Mouse (Mus musculus) midbrain, embryonic 12.5 days (tissue): ENCODE data around the gene Zfp992. TPM values are rescaled to one million over a fixed set of nuclear protein-coding genes. Genes with fewer than 3 reads are reported as not detected.
"Not testable (repeated sequence)": the region's sequence is repeated elsewhere in the genome, so short reads cannot be mapped to it uniquely, and the experiment has no call there.

ENCODE experiments used
- ATAC-seq: fragments of 200-750 bp; cut with Nextera tagmentation; 2 replicates; pipeline ENCODE4 v1.8.0; 2017; ENCODE audit warnings: low read depth, moderate TSS enrichment, moderate library complexity; ENCODE audit not compliant: low FRiP score
- H3K27ac ChIP-seq: fragments of 300-500 bp; sonication (generic); replicated peaks from 2 replicates; pipeline ENCODE4 v1.5.1; 2016; ENCODE audit warnings: mild to moderate bottlenecking
- H3K27me3 ChIP-seq: fragments of 300-500 bp; sonication (generic); 2 replicates; pipeline ENCODE4 v1.6.1; 2016; ENCODE audit warnings: mild to moderate bottlenecking
- H3K36me3 ChIP-seq: fragments of 300-500 bp; sonication (generic); 2 replicates; pipeline ENCODE4 v1.6.1; 2016
- H3K4me1 ChIP-seq: fragments of 300-500 bp; sonication (generic); 2 replicates; pipeline ENCODE4 v1.6.1; 2016
- H3K4me2 ChIP-seq: fragments of 300-500 bp; sonication (generic); replicated peaks from 2 replicates; pipeline ENCODE4 v1.6.1; 2016; ENCODE audit warnings: mild to moderate bottlenecking, moderate library complexity
- H3K4me3 ChIP-seq: fragments of 300-500 bp; sonication (generic); 2 replicates; pipeline ENCODE4 v1.5.1; 2016; ENCODE audit warnings: mild to moderate bottlenecking
- H3K9ac ChIP-seq: fragments of 300-500 bp; sonication (generic); replicated peaks from 2 replicates; pipeline ENCODE4 v1.6.1; 2016; ENCODE audit warnings: mild to moderate bottlenecking, moderate library complexity
- H3K9me3 ChIP-seq: fragments of 300-500 bp; sonication (generic); 2 replicates; pipeline ENCODE4 v1.6.1; 2016; ENCODE audit warnings: mild to moderate bottlenecking
- WGBS: fragments of 180-500 bp; shearing (Covaris S2); methylation state at CpG from one replicate; pipeline ENCODE4 v1.1.7; 2016; 5-methylcytosine and 5-hydroxymethylcytosine counted together
- polyA plus RNA-seq: library from polyadenylated mRNA; unstranded; fragments of >200 nt; fragmentation: Nextera tagmentation; extraction: Ambion mirVana; gene quantifications from 2 replicates; pipeline ENCODE4 v1.2.1, GENCODE M21; 2016

The Zfp992 gene
- polyA plus RNA-seq, 1 experiment from 2014 or later = 2.6 TPM

- no peak overlapping the region for H3K4me2 ChIP-seq
- H3K27ac ChIP-seq = no peak overlapping the region
- H3K4me3 ChIP-seq = no peak overlapping the region
- H3K4me1 ChIP-seq = no peaks in the 10 kb centered on the region
- 0 out of 2 replicates have a peak, but pooled peaks cover 2% of the 10 kb centered on the region for H3K36me3 ChIP-seq
- no peaks in the 10 kb centered on the region for H3K27me3 ChIP-seq
- ATAC-seq = peak; percentile 63
- 92% methylated on average over 7 of the region's 7 CpGs for WGBS
- H3K9ac ChIP-seq = no peak overlapping the region
- H3K9me3 ChIP-seq = peaks cover 62% of the 10 kb centered on the region
Observed at GRCm38 (mm10) chr4:146455321-146455721, 6.5 kb downstream of the Zfp992 start.

GRCm38 (mm10) chr4:146456061-146456726 lies 7.4 kb downstream of the Zfp992 start:
- Histone ChIP-seq H3K36me3 (0 out of 2 replicates have a peak, but pooled peaks cover 2% of the 10 kb centered on the region), H3K4me3 (no peak overlapping the region), H3K4me1 (no peaks in the 10 kb centered on the region), H3K9ac (no peak overlapping the region), H3K27me3 (no peaks in the 10 kb centered on the region), H3K9me3 (peaks cover 65% of the 10 kb centered on the region), H3K4me2 (no peak overlapping the region), H3K27ac (no peak overlapping the region)
- WGBS = 67% methylated on average over 4 of the region's 4 CpGs
- ATAC-seq = no peak

DNA sequence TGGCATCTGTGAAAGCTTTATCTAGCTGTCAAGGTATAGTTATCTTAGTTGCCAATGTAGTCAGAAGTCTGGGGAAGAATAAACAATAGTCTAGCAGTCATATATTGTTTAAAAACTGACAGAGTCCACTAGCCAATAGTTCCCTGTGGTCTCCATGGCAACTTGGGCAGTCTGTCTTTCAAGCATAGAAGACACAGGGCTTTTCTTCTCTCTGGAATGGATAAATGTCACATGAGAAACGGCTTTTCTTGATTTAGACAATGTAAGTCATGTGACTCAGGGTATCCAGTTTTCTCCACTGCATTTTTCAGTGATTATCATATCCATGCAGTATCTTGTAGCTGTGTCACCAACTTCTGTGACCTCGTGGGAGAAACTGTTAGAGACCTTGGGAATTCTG lies 8.3 kb downstream of the Zfp992 start:
- 59% methylated on average over 2 of the region's 2 CpGs for WGBS
- H3K27ac ChIP-seq = no peak overlapping the region
- ATAC-seq = 0 out of 2 replicates have a peak, but pooled peaks have one; percentile 4

DNA sequence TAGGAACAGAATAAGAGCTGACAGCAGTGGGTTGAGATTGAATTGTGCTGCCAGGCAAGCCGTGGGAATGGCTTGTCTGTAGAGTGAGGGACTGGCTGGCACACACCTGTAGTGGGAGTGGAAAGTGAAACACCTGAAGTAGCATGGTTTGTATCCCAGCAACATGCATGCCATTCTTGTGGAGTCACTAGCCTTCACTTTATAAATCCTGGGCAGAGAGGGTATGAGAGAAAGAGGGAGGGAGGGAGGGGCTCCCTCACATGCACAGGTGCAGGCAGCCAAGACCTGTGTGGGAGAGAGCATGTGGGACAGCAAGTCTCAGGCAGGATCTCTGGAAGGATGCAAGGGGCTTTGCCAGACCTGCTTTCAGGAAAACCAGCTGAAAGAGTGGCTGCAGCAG lies 8.9 kb downstream of the Zfp992 start:
- H3K4me2 ChIP-seq = no peak overlapping the region
- ATAC-seq = peak; percentile 17; the same call in 1 of the 2 replicates
- peaks cover 62% of the 10 kb centered on the region for H3K9me3 ChIP-seq
- 0 out of 2 replicates have a peak, but pooled peaks cover 2% of the 10 kb centered on the region for H3K36me3 ChIP-seq
- H3K4me1 ChIP-seq = no peaks in the 10 kb centered on the region
- no peak overlapping the region for H3K9ac ChIP-seq
- no peak overlapping the region for H3K27ac ChIP-seq
- 72% methylated on average over 1 of the region's 1 CpGs for WGBS
- no peaks in the 10 kb centered on the region for H3K27me3 ChIP-seq
- H3K4me3 ChIP-seq = no peak overlapping the region

More for the DNA sequence above, 8.3 kb downstream of the Zfp992 start:
- Histone ChIP-seq H3K9me3 (peaks cover 65% of the 10 kb centered on the region), H3K36me3 (0 out of 2 replicates have a peak, but pooled peaks cover 2% of the 10 kb centered on the region), H3K27me3 (no peaks in the 10 kb centered on the region), H3K9ac (no peak overlapping the region), H3K4me2 (no peak overlapping the region), H3K4me1 (no peaks in the 10 kb centered on the region), H3K4me3 (no peak overlapping the region)

- not testable (repeated sequence) for ATAC-seq, H3K4me2 ChIP-seq, H3K27me3 ChIP-seq, H3K4me1 ChIP-seq, H3K4me3 ChIP-seq, H3K27ac ChIP-seq, H3K9ac ChIP-seq, H3K36me3 ChIP-seq
- peaks cover 56% of the 10 kb centered on the region for H3K9me3 ChIP-seq
- WGBS = 81% methylated on average over 5 of the region's 5 CpGs
Observed at GRCm38 (mm10) chr4:146459822-146460221, 11.0 kb downstream of the Zfp992 start.

DNA sequence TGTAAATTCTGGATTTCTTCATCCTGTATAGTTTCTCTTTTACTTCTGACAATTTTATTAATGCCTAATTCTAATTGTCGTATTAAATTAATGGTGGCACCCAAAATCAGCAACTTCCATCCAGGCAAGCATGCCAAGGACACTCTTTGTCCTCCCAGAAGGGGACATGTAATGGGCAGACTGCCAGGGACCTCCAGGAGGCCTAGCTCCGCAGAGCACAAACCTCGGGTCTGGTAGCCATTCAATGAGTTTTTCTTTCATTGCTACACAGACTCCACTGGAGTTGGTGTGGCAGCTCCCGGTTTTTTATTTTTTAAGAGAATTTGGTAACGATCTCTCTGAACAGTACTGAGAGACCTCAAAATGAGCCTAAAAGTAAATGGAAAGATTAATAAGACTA lies 11.9 kb downstream of the Zfp992 start:
- not testable (repeated sequence) for H3K27ac ChIP-seq, H3K4me1 ChIP-seq, H3K4me3 ChIP-seq, H3K36me3 ChIP-seq, H3K27me3 ChIP-seq, ATAC-seq, H3K4me2 ChIP-seq, H3K9ac ChIP-seq
- 81% methylated on average over 5 of the region's 5 CpGs for WGBS
- H3K9me3 ChIP-seq = peaks cover 53% of the 10 kb centered on the region

GRCm38 (mm10) chr4:146463649-146464351 lies 15.0 kb downstream of the Zfp992 start:
- ATAC-seq = peak; percentile 42
- WGBS = 92% methylated on average over 19 of the region's 19 CpGs
- H3K9me3 ChIP-seq = peaks cover 23% of the 10 kb centered on the region

GRCm38 (mm10) chr4:146469984-146470383 lies 21.2 kb downstream of the Zfp992 start:
- H3K27me3 ChIP-seq, H3K36me3 ChIP-seq, H3K4me2 ChIP-seq, H3K4me1 ChIP-seq, H3K9ac ChIP-seq, H3K27ac ChIP-seq, H3K4me3 ChIP-seq: not testable (repeated sequence)
- 93% methylated on average over 10 of the region's 12 CpGs for WGBS
- 0 out of 2 replicates have a peak, but pooled peaks have one; percentile 27 for ATAC-seq
- peaks cover 18% of the 10 kb centered on the region for H3K9me3 ChIP-seq

More at GRCm38 (mm10) chr4:146463649-146464351, 15.0 kb downstream of the Zfp992 start:
- H3K9ac ChIP-seq, H3K27ac ChIP-seq, H3K4me3 ChIP-seq, H3K36me3 ChIP-seq, H3K27me3 ChIP-seq, H3K4me1 ChIP-seq, H3K4me2 ChIP-seq: not testable (repeated sequence)

- not testable (repeated sequence) for H3K9ac ChIP-seq, H3K4me1 ChIP-seq, H3K27me3 ChIP-seq, H3K4me2 ChIP-seq, H3K36me3 ChIP-seq, H3K4me3 ChIP-seq, H3K27ac ChIP-seq
- no CpG with 5 or more reads among the region's 1 CpGs for WGBS
- peaks cover 44% of the 10 kb centered on the region for H3K9me3 ChIP-seq
- peak; percentile 7; the same call in 1 of the 2 replicates for ATAC-seq
Observed at GRCm38 (mm10) chr4:146474181-146474580, 25.4 kb downstream of the Zfp992 start.

GRCm38 (mm10) chr4:146474716-146475676 lies 26.2 kb downstream of the Zfp992 start:
- WGBS = 61% methylated on average over 75 of the region's 94 CpGs
- H3K9me3 ChIP-seq = peaks cover 40% of the 10 kb centered on the region
- peak; percentile 87 for ATAC-seq

GRCm38 (mm10) chr4:146476260-146476659 lies 27.4 kb downstream of the Zfp992 start:
- H3K36me3 ChIP-seq, H3K27ac ChIP-seq, H3K4me1 ChIP-seq, H3K4me2 ChIP-seq, H3K9ac ChIP-seq, H3K4me3 ChIP-seq, ATAC-seq, H3K27me3 ChIP-seq: not testable (repeated sequence)
- WGBS = 93% methylated on average over 2 of the region's 2 CpGs
- peaks cover 49% of the 10 kb centered on the region for H3K9me3 ChIP-seq

More at GRCm38 (mm10) chr4:146474716-146475676, 26.2 kb downstream of the Zfp992 start:
- H3K4me2 ChIP-seq, H3K27me3 ChIP-seq, H3K4me3 ChIP-seq, H3K9ac ChIP-seq, H3K27ac ChIP-seq, H3K4me1 ChIP-seq, H3K36me3 ChIP-seq: not testable (repeated sequence)
